Mouse (Mus musculus): Measurements from ENCODE around the gene Dop1b.

DNA sequence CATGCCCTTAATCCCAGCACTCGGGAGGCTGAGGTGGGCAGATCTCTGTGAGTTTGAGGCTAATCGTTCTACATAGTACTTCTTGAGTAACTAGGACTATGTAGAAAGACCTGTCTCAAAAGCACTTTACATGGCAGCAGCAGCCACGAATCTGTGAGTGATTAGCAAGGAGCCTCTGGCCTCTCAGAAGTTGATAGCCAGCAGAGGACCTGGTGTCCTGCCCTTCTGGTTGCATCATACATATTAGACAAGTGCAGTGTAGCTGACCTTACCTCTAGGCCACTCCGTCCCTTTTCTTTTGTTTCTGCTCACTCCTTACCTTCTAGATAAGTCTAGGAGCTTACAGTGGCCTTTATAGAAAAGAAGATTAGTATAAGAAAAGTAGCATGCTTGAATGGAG, 148.3 kb downstream of the Dop1b start:
- TF ChIP-seq POLR2A (IDR thresholded peaks at IDR 0.05; ENCODE audit: low read depth, low read length) (no peak), CTCF (IDR thresholded peaks at IDR 0.05; ENCODE audit: borderline replicate concordance, insufficient read depth, low read length) (no peak)

Data from embryonic fibroblast, embryonic 13.5 days (primary cell).